Mouse (Mus musculus) left cerebral cortex, adult 11 months (tissue): Measurements from ENCODE around the gene Olfr1448.
"Not testable (repeated sequence)": the region's sequence is repeated elsewhere in the genome, so short reads cannot be mapped to it uniquely, and the experiment has no call there.

Experiments used
- DNase-seq: peaks from one replicate; pipeline ENCODE4 v3.0.0; 2022; ENCODE audit warnings: low spot score

Gene Olfr1448

DNA sequence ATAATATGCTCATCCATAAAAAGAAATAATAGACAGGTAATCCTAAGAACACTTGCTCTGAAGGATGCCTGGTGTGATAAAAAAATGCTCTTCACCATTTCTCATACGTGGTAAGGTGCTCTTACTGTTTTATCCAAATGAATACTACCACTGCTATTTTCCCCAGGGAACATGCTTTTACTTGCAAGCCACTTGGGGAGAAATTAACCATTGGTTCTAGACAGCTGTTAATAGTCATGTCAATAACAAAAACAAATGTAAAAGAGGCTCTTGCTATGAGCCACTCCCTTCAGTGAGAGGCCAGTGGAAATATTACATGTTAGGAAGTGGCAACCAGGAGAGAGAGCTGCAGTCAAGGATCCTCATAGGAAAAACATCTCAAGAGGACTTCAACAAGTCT is at the start of gene Olfr1448:
Gene Olfr1448, minus strand, starts transcription at position 101 of the 400 bp plus-strand sequence.
- no peak for DNase-seq

DNA sequence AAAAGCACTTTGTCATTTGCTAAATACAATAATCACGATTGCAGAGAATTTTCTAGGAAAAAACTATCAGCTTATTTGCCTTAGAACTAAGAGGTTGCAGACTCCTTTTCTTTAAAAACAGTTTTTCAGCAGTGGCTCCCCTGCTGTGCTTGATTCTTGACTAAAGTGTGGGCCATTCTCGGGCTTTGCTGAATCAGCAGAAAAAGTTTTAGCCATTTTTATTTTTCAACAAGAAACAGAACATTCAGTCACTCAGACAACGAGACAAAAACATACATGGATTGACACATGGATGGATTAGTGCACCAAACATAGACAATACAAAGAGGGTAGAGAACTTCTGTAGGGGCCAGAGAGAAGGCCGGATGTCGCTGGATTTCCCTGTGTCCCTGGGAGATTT is 45.9 kb upstream of the Olfr1448 start:
- DNase-seq: not testable (repeated sequence)

DNA sequence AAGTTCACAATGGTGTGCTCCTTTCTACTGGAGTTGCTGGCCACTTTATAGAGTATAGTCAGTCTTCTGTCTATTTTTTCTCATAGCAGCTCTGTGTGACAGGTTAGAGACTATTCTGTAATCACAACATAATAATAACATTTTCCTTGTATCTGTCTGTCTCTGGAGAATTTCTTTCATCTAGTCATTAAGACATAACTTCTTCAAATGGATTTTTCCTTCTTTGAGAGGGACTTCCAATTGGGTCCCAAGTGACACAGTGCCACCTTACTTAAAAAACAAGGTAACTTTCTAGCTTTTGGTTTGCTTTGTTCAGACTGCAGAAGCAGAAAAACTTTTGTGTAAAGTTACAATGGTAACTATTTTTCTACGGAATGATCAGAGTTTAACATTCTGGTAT is 25.7 kb upstream of the Olfr1448 start, which contains the start of gene Olfr1450:
Gene Olfr1450, plus strand, starts transcription at position 301 of the 400 bp plus-strand sequence.
- DNase-seq: no peak

DNA sequence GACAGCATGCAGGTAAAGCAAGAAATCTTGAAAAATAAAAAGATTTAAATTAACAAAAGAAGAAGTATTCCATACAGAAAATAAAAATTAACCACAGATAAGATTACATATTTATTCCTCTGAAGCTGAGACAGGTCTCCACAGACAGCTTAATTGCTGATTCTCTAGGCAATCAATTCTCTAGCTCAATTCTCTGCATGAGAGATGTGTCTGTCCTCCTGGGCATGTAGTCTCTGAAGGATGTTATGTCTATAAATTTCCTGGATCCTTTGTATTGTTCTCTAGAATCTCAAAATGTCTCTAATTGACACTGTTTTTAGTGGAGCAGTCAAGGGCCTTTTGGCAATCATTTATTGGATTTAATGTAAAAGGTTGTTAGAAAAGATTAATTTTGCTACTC is 6.3 kb upstream of the Olfr1448 start, which contains the start of gene Olfr1449:
Gene Olfr1449, plus strand, starts transcription at position 301 of the 400 bp plus-strand sequence.
- DNase-seq: no peak

DNA sequence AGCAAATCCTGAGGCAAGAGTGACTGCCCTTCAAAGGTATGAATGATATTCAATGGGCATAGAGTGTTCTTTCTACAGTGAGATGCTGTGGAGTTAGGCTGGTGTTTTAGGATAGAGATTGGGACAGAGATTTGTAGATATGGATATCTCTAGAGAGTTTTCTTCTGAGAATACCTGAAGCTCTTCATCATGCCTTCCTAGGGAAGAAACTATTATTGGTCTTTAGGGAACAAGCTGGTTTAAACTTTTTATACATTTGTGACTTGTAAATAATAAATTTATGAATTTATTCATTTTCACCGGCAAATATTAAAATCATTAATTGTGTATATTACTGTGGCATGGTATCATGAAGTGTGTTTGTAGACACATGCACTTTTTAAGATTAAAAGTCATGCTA is 20.6 kb downstream of the Olfr1448 start, which contains the start of gene Olfr1447:
Gene Olfr1447, minus strand, starts transcription at position 101 of the 400 bp plus-strand sequence.
- DNase-seq: no peak

DNA sequence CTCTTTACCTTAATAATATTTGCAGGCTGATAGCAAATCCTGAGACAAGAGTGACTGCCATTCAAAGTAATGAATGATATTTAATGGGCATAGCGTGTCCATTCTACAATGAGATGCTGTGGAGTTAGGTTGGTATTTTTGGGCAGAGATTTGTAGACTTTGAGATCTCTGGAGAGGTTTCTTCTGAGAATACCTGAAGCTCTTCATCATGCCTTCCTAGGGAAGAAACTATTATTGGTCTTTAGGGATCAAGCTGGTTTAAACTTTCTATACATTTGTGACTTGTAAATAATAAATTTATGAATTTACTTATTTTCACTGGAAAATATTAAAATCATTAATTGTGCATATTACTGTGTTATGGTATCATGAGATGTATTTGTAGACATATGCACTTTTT is 30.8 kb downstream of the Olfr1448 start, which contains the start of gene Olfr1446:
Gene Olfr1446, minus strand, starts transcription at position 101 of the 400 bp plus-strand sequence.
- DNase-seq: no peak

DNA sequence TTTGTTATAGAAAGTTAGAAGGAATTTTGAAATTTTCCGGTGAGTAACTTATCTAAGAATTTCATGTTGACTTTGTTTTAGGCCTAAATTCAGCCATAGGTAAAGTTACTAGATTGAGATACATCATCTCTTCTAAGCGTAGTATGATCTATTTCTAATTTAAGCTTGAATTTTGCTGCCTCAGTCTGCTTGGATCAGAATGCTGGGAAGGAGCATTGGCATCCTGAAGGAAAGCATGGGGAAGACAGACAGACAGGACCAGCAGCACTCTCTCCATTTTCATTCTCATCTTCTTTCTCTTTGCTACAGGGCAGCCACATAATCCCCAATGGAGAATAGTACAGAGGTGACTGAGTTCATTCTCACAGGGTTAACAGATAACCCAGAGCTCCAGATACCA is 40.7 kb downstream of the Olfr1448 start, which contains the start of gene Olfr1445:
Gene Olfr1445, plus strand, starts transcription at position 301 of the 400 bp plus-strand sequence.
- no peak for DNase-seq
